Mouse (Mus musculus): ENCODE results near the gene Thbs3. TPM values are rescaled to one million over a fixed set of nuclear protein-coding genes. Genes with fewer than 3 reads are reported as not detected.
A peak's percentile ranks its signal among the peaks of the same experiment; 100 is the strongest.

The Thbs3 gene
- polyA plus RNA-seq, 1 experiment, result 5.0 TPM

- H3K27ac ChIP-seq (ENCODE audit: insufficient read depth, low read depth, low read length), result peak within 1 kb of the TSS; percentile 95
- H3K4me1 ChIP-seq (ENCODE audit: control insufficient read depth, insufficient read depth, low read length), result peaks cover 9% of the 10 kb centered on the region; the same call in 1 of the 2 replicates
- peak within 1 kb of the TSS; percentile 42 for H3K4me3 ChIP-seq (ENCODE audit: insufficient read depth, low read depth, low read length)
- no peaks in the 10 kb centered on the region for H3K27me3 ChIP-seq (replicated peaks; ENCODE audit: control insufficient read depth, insufficient read depth, low read length)
- TF ChIP-seq POLR2A (IDR thresholded peaks at IDR 0.05; ENCODE audit: low read depth, low read length), result no peak
- TF ChIP-seq CTCF (conservative IDR thresholded peaks at IDR 0.05; ENCODE audit: insufficient read depth, insufficient read length, low read depth, low read length), result no peak
- 20% methylated on average over 21 of the region's 21 CpGs for WGBS
- H3K36me3 ChIP-seq (ENCODE audit: control insufficient read depth, insufficient read depth, low read length), result no peaks in the 10 kb centered on the region
- DNase-seq, result no peak
These were observed 11.9 kb downstream of the Thbs3 start, which contains the start of gene Mtx1 for GRCm38 (mm10) chr3:89226900-89227299. TSS of gene Mtx1 (minus strand) at chr3:89227088.

- peak; percentile 93 for DNase-seq
- H3K4me1 ChIP-seq (ENCODE audit: control insufficient read depth, insufficient read depth, low read length), result peaks cover 9% of the 10 kb centered on the region; the same call in 1 of the 2 replicates
- peak overlapping the region; percentile 42 for H3K4me3 ChIP-seq (ENCODE audit: insufficient read depth, low read depth, low read length)
- H3K27me3 ChIP-seq (replicated peaks; ENCODE audit: control insufficient read depth, insufficient read depth, low read length), result no peaks in the 10 kb centered on the region
- 5% methylated on average over 41 of the region's 41 CpGs for WGBS
- H3K36me3 ChIP-seq (ENCODE audit: control insufficient read depth, insufficient read depth, low read length), result no peaks in the 10 kb centered on the region
- no peak for TF ChIP-seq CTCF (conservative IDR thresholded peaks at IDR 0.05; ENCODE audit: insufficient read depth, insufficient read length, low read depth, low read length)
- peak; percentile 16 for TF ChIP-seq POLR2A (IDR thresholded peaks at IDR 0.05; ENCODE audit: low read depth, low read length)
- peak overlapping the region; percentile 95 for H3K27ac ChIP-seq (ENCODE audit: insufficient read depth, low read depth, low read length)
These were observed 12.6 kb downstream of the Thbs3 start for GRCm38 (mm10) chr3:89227307-89228179.

- peaks cover 9% of the 10 kb centered on the region; the same call in 1 of the 2 replicates for H3K4me1 ChIP-seq (ENCODE audit: control insufficient read depth, insufficient read depth, low read length)
- WGBS, result under 1% methylated on average over 20 of the region's 20 CpGs
- H3K36me3 ChIP-seq (ENCODE audit: control insufficient read depth, insufficient read depth, low read length), result no peaks in the 10 kb centered on the region
- peak; percentile 95 for DNase-seq
- H3K4me3 ChIP-seq (ENCODE audit: insufficient read depth, low read depth, low read length), result peak overlapping the region; percentile 73
- H3K27ac ChIP-seq (ENCODE audit: insufficient read depth, low read depth, low read length), result peak overlapping the region; percentile 95
- TF ChIP-seq CTCF (conservative IDR thresholded peaks at IDR 0.05; ENCODE audit: insufficient read depth, insufficient read length, low read depth, low read length) (peak; percentile 95), POLR2A (IDR thresholded peaks at IDR 0.05; ENCODE audit: low read depth, low read length) (no peak)
- no peaks in the 10 kb centered on the region for H3K27me3 ChIP-seq (replicated peaks; ENCODE audit: control insufficient read depth, insufficient read depth, low read length)
These were observed 13.2 kb downstream of the Thbs3 start for GRCm38 (mm10) chr3:89228180-89228549.

- no peaks in the 10 kb centered on the region for H3K27me3 ChIP-seq (replicated peaks; ENCODE audit: control insufficient read depth, insufficient read depth, low read length)
- peaks cover 9% of the 10 kb centered on the region; the same call in 1 of the 2 replicates for H3K4me1 ChIP-seq (ENCODE audit: control insufficient read depth, insufficient read depth, low read length)
These were observed 13.9 kb downstream of the Thbs3 start, which contains the start of gene Muc1 for GRCm38 (mm10) chr3:89228836-89229235. TSS of gene Muc1 (plus strand) at chr3:89229057.

GRCm38 (mm10) chr3:89229276-89229675 is 14.3 kb downstream of the Thbs3 start:
- H3K4me1 ChIP-seq (ENCODE audit: control insufficient read depth, insufficient read depth, low read length), result peaks cover 9% of the 10 kb centered on the region; the same call in 1 of the 2 replicates
- no peak for DNase-seq
- H3K4me3 ChIP-seq (ENCODE audit: insufficient read depth, low read depth, low read length), result peak overlapping the region; percentile 73; the same call in 1 of the 2 replicates
- H3K36me3 ChIP-seq (ENCODE audit: control insufficient read depth, insufficient read depth, low read length), result no peaks in the 10 kb centered on the region
- H3K27ac ChIP-seq (ENCODE audit: insufficient read depth, low read depth, low read length), result peak overlapping the region; percentile 61
- 59% methylated on average over 4 of the region's 4 CpGs for WGBS
- no peaks in the 10 kb centered on the region for H3K27me3 ChIP-seq (replicated peaks; ENCODE audit: control insufficient read depth, insufficient read depth, low read length)
- TF ChIP-seq POLR2A (IDR thresholded peaks at IDR 0.05; ENCODE audit: low read depth, low read length), result no peak
- TF ChIP-seq CTCF (conservative IDR thresholded peaks at IDR 0.05; ENCODE audit: insufficient read depth, insufficient read length, low read depth, low read length), result no peak

More at GRCm38 (mm10) chr3:89228836-89229235, 13.9 kb downstream of the Thbs3 start, which contains the start of gene Muc1:
- 39% methylated on average over 10 of the region's 10 CpGs for WGBS
- peak within 1 kb of the TSS; percentile 95 for H3K27ac ChIP-seq (ENCODE audit: insufficient read depth, low read depth, low read length)
- peak within 1 kb of the TSS; percentile 73 for H3K4me3 ChIP-seq (ENCODE audit: insufficient read depth, low read depth, low read length)
- peak; percentile 49 for DNase-seq
- H3K36me3 ChIP-seq (ENCODE audit: control insufficient read depth, insufficient read depth, low read length), result no peaks in the 10 kb centered on the region
- TF ChIP-seq CTCF (conservative IDR thresholded peaks at IDR 0.05; ENCODE audit: insufficient read depth, insufficient read length, low read depth, low read length) (no peak), POLR2A (IDR thresholded peaks at IDR 0.05; ENCODE audit: low read depth, low read length) (peak; percentile 57)

- H3K4me1 ChIP-seq (ENCODE audit: control insufficient read depth, insufficient read depth, low read length), result peaks cover 9% of the 10 kb centered on the region; the same call in 1 of the 2 replicates
- WGBS, result 88% methylated on average over 2 of the region's 2 CpGs
- H3K36me3 ChIP-seq (ENCODE audit: control insufficient read depth, insufficient read depth, low read length), result no peaks in the 10 kb centered on the region
- TF ChIP-seq POLR2A (IDR thresholded peaks at IDR 0.05; ENCODE audit: low read depth, low read length), result no peak
- TF ChIP-seq CTCF (conservative IDR thresholded peaks at IDR 0.05; ENCODE audit: insufficient read depth, insufficient read length, low read depth, low read length), result no peak
- no peak for DNase-seq
- no peaks in the 10 kb centered on the region for H3K27me3 ChIP-seq (replicated peaks; ENCODE audit: control insufficient read depth, insufficient read depth, low read length)
- no peak overlapping the region for H3K4me3 ChIP-seq (ENCODE audit: insufficient read depth, low read depth, low read length)
- H3K27ac ChIP-seq (ENCODE audit: insufficient read depth, low read depth, low read length), result no peak overlapping the region
These were observed 15.6 kb downstream of the Thbs3 start for GRCm38 (mm10) chr3:89230561-89230960.

GRCm38 (mm10) chr3:89231345-89231744 is 16.4 kb downstream of the Thbs3 start:
- Histone ChIP-seq H3K4me1 (ENCODE audit: control insufficient read depth, insufficient read depth, low read length) (peaks cover 9% of the 10 kb centered on the region; the same call in 1 of the 2 replicates), H3K36me3 (ENCODE audit: control insufficient read depth, insufficient read depth, low read length) (no peaks in the 10 kb centered on the region), H3K27me3 (replicated peaks; ENCODE audit: control insufficient read depth, insufficient read depth, low read length) (no peaks in the 10 kb centered on the region), H3K4me3 (ENCODE audit: insufficient read depth, low read depth, low read length) (peak overlapping the region; percentile 9; the same call in 1 of the 2 replicates), H3K27ac (ENCODE audit: insufficient read depth, low read depth, low read length) (no peak overlapping the region)
- whole genome bisulfite sequencing, result 55% methylated on average over 7 of the region's 7 CpGs
- DNase-seq, result no peak
- TF ChIP-seq CTCF (conservative IDR thresholded peaks at IDR 0.05; ENCODE audit: insufficient read depth, insufficient read length, low read depth, low read length) (no peak), POLR2A (IDR thresholded peaks at IDR 0.05; ENCODE audit: low read depth, low read length) (no peak)

Data from kidney, adult 2 months (tissue).